Mouse (Mus musculus): Measurements from ENCODE around the gene Crip1.

- no peak for TF ChIP-seq CTCF (IDR thresholded peaks at IDR 0.05; ENCODE audit: control insufficient read depth, insufficient read depth, low read length)
- no peak for TF ChIP-seq POLR2A (IDR thresholded peaks at IDR 0.05; ENCODE audit: borderline replicate concordance, control insufficient read depth, low read depth, low read length)
These were observed 9.6 kb upstream of the Crip1 start for GRCm38 (mm10) chr12:113136492-113137020.
